Mouse (Mus musculus): ENCODE data around the gene Spata17. TPM values are rescaled to one million over a fixed set of nuclear protein-coding genes. Genes with fewer than 3 reads are reported as not detected.

The Spata17 gene
- total RNA-seq, 2 experiments from 2014 or later, result 0.62 TPM; not detected in 1

GRCm38 (mm10) chr1:187088660-187089395 is 126.4 kb downstream of the Spata17 start:
- DNase-seq (ENCODE audit: low spot score in 2 of 2), result no peak

DNA sequence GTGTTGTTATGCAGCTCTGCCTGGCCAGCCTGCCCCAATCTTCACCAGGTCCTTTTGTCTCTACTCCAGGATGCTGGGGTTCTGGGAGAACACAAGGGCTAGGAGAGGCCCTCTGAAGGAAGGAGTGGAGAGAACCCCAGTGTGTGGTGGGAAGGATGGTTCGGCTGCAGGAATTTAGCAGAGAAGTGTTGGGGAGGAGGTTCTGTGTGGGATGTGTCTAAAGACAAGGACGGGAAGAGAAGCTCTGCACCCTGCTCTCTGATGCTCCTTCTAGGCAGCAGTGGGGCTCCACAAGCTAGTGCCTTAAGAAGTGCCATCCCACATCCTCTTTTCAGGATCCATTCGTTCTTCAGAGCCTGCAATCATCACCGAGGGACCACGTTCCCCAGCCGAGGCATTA is 129.2 kb downstream of the Spata17 start:
- no peak for DNase-seq (ENCODE audit: low spot score in 2 of 2)

DNA sequence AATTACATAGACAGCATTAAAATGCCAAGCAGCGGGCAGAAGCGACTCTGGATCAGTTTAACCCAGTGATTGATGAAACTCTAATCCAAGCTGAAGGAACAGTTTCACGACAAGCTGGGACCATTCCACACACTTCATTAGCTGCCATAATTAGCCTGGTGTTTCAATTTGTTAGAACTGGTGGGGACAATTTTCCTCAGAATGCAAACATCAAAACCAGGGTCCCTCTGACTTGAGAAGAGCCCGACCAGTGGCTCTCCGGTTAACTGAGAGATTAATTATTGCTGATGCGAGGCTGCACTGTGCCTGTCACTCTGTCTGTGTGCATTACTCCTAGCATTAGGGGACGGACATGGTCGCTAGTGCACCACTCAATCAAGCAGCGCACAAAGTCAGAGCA is 137.9 kb downstream of the Spata17 start:
- no peak for DNase-seq (ENCODE audit: low spot score in 2 of 2)

DNA sequence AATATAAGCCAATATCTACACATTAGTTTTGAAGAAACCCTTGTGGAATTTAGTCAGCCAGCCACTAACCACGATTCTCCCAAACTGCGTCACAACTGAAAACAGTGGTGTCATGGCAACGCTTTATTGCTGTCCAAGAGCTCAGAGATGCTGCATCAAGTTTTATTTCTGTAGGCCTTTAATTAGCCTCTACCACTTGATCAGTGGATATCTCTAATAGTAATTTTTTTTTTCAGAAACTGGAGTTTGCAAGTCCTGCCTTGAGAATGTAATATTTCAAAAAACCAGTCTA is 138.3 kb downstream of the Spata17 start:
- no peak for DNase-seq (ENCODE audit: low spot score in 2 of 2)

GRCm38 (mm10) chr1:187076198-187077042 is 138.8 kb downstream of the Spata17 start:
- no peak for DNase-seq (ENCODE audit: low spot score in 2 of 2)

GRCm38 (mm10) chr1:187059874-187060273 is 155.4 kb downstream of the Spata17 start:
- DNase-seq (ENCODE audit: low spot score in 2 of 2), result no peak

- DNase-seq (ENCODE audit: low spot score in 2 of 2), result no peak
These were observed 160.9 kb downstream of the Spata17 start for GRCm38 (mm10) chr1:187054333-187054732.

- DNase-seq (ENCODE audit: low spot score in 2 of 2), result no peak
These were observed 161.4 kb downstream of the Spata17 start for GRCm38 (mm10) chr1:187053862-187054261.

DNA sequence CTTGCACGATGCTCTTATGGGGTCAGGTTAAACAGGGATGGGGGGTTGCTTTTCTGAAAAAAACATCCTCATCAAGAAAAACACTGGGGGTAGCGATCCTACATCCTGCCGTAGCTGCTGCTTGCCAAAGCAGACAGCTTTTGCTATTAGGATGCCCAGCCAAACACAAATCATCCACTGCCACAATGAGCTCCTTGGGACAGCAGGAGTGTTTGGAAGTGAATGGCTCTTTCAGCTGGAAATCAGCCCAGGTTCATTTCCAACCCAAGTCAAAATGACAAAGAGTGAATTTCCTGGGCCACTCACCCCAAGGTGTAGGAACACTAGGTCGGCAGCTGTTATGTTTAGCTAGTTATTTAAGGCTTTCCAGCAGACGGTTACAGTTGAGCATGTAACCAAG is 162.7 kb downstream of the Spata17 start:
- no peak for DNase-seq (ENCODE audit: low spot score in 2 of 2)

DNA sequence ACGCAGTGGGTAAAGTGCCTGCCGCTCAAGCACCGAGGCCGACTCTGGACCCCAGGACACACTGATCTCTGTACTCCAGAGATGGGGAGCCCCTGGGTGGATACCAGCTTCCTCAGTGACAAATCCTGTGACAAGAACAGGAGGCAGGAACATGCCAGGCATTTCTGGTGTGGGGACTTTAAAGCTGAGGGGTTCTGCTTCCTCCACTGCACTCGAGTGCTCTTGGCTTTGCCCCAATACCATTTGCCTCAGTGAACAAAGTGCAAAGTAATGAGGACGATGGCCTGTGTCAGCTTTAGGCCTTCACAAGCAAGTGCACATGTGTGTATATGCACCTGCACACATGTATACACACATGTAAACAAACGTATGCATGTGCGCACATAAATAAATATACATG is 164.0 kb downstream of the Spata17 start:
- no peak for DNase-seq (ENCODE audit: low spot score in 2 of 2)

GRCm38 (mm10) chr1:187048681-187049288 is 166.5 kb downstream of the Spata17 start:
- no peak for DNase-seq (ENCODE audit: low spot score in 2 of 2)

- no peak for DNase-seq (ENCODE audit: low spot score in 2 of 2)
These were observed 170.5 kb downstream of the Spata17 start for GRCm38 (mm10) chr1:187044726-187045125.

DNA sequence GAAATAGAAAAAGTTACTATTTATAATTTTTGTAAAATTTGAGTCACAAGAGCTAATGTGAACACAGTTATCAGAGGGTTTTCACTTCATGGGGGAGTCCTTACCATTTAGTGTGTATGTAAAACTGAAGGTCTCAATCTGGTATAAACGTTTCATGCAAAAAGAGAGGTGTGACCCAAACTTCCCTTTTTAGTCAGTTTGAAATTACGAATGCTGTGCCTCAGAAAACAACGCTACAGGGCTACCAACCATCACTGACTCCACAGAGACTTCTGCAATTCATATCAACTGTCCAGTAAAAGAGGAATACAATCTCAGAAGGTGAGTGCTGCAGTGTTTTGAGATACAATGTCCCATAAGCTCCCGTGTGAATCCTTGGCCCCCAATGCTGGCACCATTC is 175.5 kb downstream of the Spata17 start:
- DNase-seq (ENCODE audit: low spot score in 2 of 2), result no peak

- DNase-seq (ENCODE audit: low spot score in 2 of 2), result no peak
These were observed 179.5 kb downstream of the Spata17 start for GRCm38 (mm10) chr1:187035785-187036184.

- no peak for DNase-seq (ENCODE audit: low spot score in 2 of 2)
These were observed 183.5 kb downstream of the Spata17 start for GRCm38 (mm10) chr1:187031796-187032195.

- no peak for DNase-seq (ENCODE audit: low spot score in 2 of 2)
These were observed 186.4 kb downstream of the Spata17 start for GRCm38 (mm10) chr1:187028841-187029240.

- DNase-seq (ENCODE audit: low spot score in 2 of 2), result no peak
These were observed 195.3 kb downstream of the Spata17 start for GRCm38 (mm10) chr1:187020011-187020410.

GRCm38 (mm10) chr1:187016116-187016515 is 199.1 kb downstream of the Spata17 start:
- no peak for DNase-seq (ENCODE audit: low spot score in 2 of 2)

- no peak for DNase-seq (ENCODE audit: low spot score in 2 of 2)
These were observed 199.6 kb downstream of the Spata17 start for GRCm38 (mm10) chr1:187015673-187016072.

DNA sequence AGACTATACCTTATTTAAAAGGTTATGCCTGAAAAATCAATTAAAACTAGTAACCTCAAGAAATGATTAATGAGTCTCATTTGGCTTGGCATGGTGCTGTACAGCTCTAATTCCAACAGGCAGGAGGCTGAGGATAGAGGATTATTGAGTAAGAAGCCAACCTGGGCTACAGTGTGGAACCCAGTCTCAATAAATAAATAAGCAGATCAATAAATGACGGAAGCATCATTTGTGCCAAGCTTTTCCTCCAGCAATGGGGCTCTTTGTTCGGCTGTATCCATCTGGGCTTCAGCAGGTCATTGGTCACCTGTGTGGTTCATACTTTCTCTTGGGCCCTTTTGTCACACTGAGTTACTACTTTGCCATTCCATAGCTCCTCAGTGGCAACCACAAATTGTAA is 201.1 kb downstream of the Spata17 start:
- no peak for DNase-seq (ENCODE audit: low spot score in 2 of 2)

GRCm38 (mm10) chr1:187011601-187012000 is 203.7 kb downstream of the Spata17 start:
- DNase-seq (ENCODE audit: low spot score in 2 of 2), result no peak

GRCm38 (mm10) chr1:187010071-187010470 is 205.2 kb downstream of the Spata17 start:
- no peak for DNase-seq (ENCODE audit: low spot score in 2 of 2)

Data from adrenal gland, postnatal 4 days (tissue).